Mouse (Mus musculus): Measurements from ENCODE around the gene Rnh1. TPM values are rescaled to one million over a fixed set of nuclear protein-coding genes. Genes with fewer than 3 reads are reported as not detected.

Rnh1 gene
- polyA plus RNA-seq, 1 experiment from 2014 or later: 55.7 TPM

DNA sequence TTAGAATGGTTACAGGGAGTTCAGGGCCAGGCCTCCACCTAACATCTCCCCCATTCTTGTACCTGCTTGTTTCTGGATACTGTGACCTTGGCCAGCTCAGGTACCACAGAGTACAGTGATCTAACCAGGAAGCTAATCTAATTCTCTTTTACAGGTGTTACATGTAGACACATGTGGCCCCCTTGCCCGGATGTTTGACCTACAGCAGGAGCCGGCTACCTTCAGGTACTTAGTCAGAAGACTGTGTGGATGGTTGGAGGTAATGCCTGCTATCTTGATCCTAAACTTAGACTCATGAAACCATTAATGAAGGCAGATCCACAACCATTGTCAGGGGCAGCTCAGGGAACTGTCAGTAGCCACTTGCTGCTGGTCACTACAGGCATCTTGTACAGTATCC is 23.1 kb upstream of the Rnh1 start:
- no peak overlapping the region for H3K9ac ChIP-seq (replicated peaks)
- peaks cover 35% of the 10 kb centered on the region for H3K4me1 ChIP-seq (ENCODE audit: insufficient read depth)
- TF ChIP-seq EP300 (IDR thresholded peaks at IDR 0.05; ENCODE audit: low read depth): no peak
- no peak for TF ChIP-seq CTCF (IDR thresholded peaks at IDR 0.05; ENCODE audit: low read depth)
- no peaks in the 10 kb centered on the region for H3K27me3 ChIP-seq (ENCODE audit: insufficient read depth, low read length)
- no peak for DNase-seq
- no peak overlapping the region for H3K27ac ChIP-seq (ENCODE audit: low read depth)
- no peak overlapping the region for H3K4me2 ChIP-seq (ENCODE audit: low read depth, low read length)
- no peak for ATAC-seq
- H3K4me3 ChIP-seq (ENCODE audit: low read depth, low read length): no peak overlapping the region
- no peaks in the 10 kb centered on the region for H3K9me3 ChIP-seq (ENCODE audit: low read length)
- peaks cover 16% of the 10 kb centered on the region for H3K36me3 ChIP-seq (replicated peaks; ENCODE audit: insufficient read depth, low read length)
- 83% methylated on average over 2 of the region's 2 CpGs for WGBS (ENCODE audit: insufficient replicate concordance)

DNA sequence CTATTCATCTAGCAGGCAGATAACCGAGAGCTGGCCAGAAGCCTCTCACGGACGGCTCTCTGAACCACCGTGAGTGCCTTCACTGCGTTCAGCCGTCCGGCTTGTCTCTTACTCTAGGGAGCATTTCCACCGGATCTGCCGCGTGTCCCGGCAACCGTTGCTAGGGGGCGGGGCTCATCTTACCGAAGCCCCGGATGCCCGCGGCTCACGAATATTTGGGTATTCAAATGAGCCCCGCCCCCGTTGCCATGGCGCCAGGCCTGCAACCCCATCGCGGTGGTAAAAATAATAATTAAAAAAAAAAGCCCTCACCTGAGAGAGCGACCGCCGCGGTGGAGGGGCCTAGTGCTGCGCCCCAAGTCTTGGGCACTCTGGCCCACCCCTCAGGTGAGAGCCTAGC is 22.2 kb upstream of the Rnh1 start:
- Histone ChIP-seq H3K4me1 (ENCODE audit: insufficient read depth) (peaks cover 35% of the 10 kb centered on the region), H3K36me3 (replicated peaks; ENCODE audit: insufficient read depth, low read length) (peaks cover 25% of the 10 kb centered on the region), H3K27me3 (ENCODE audit: insufficient read depth, low read length) (no peaks in the 10 kb centered on the region), H3K27ac (ENCODE audit: low read depth) (peak overlapping the region; percentile 91), H3K4me3 (ENCODE audit: low read depth, low read length) (peak overlapping the region; percentile 95), H3K4me2 (ENCODE audit: low read depth, low read length) (peak overlapping the region; percentile 100), H3K9me3 (ENCODE audit: low read length) (no peaks in the 10 kb centered on the region), H3K9ac (replicated peaks) (peak overlapping the region; percentile 96)
- under 1% methylated on average over 28 of the region's 28 CpGs for WGBS (ENCODE audit: insufficient replicate concordance)
- peak; percentile 95 for DNase-seq
- no peak for TF ChIP-seq CTCF (IDR thresholded peaks at IDR 0.05; ENCODE audit: low read depth)
- no peak for TF ChIP-seq EP300 (IDR thresholded peaks at IDR 0.05; ENCODE audit: low read depth)
- peak; percentile 4; the same call in 1 of the 2 replicates for ATAC-seq

- no peaks in the 10 kb centered on the region for H3K9me3 ChIP-seq (ENCODE audit: low read length)
- DNase-seq (no peak), ATAC-seq (no peak)
- H3K27me3 ChIP-seq (ENCODE audit: insufficient read depth, low read length): no peaks in the 10 kb centered on the region
- H3K4me2 ChIP-seq (ENCODE audit: low read depth, low read length): peak overlapping the region; percentile 100
- TF ChIP-seq EP300 (IDR thresholded peaks at IDR 0.05; ENCODE audit: low read depth) (no peak), CTCF (IDR thresholded peaks at IDR 0.05; ENCODE audit: low read depth) (no peak)
- peak overlapping the region; percentile 95 for H3K4me3 ChIP-seq (ENCODE audit: low read depth, low read length)
- H3K27ac ChIP-seq (ENCODE audit: low read depth): peak overlapping the region; percentile 91
- peaks cover 35% of the 10 kb centered on the region for H3K4me1 ChIP-seq (ENCODE audit: insufficient read depth)
- peak overlapping the region; percentile 96 for H3K9ac ChIP-seq (replicated peaks)
- peaks cover 27% of the 10 kb centered on the region for H3K36me3 ChIP-seq (replicated peaks; ENCODE audit: insufficient read depth, low read length)
- WGBS (ENCODE audit: insufficient replicate concordance): under 1% methylated on average over 23 of the region's 23 CpGs
These were observed 21.8 kb upstream of the Rnh1 start for GRCm38 (mm10) chr7:141194409-141194808.

- no peak for TF ChIP-seq EP300 (IDR thresholded peaks at IDR 0.05; ENCODE audit: low read depth)
- TF ChIP-seq CTCF (IDR thresholded peaks at IDR 0.05; ENCODE audit: low read depth): no peak
- no peaks in the 10 kb centered on the region for H3K9me3 ChIP-seq (ENCODE audit: low read length)
These were observed 21.3 kb upstream of the Rnh1 start, which contains the start of the genes Hras and Lrrc56 for GRCm38 (mm10) chr7:141193948-141194347. Hras (minus strand) TSS chr7:141194005. Lrrc56 (plus strand) TSS chr7:141194157.

DNA sequence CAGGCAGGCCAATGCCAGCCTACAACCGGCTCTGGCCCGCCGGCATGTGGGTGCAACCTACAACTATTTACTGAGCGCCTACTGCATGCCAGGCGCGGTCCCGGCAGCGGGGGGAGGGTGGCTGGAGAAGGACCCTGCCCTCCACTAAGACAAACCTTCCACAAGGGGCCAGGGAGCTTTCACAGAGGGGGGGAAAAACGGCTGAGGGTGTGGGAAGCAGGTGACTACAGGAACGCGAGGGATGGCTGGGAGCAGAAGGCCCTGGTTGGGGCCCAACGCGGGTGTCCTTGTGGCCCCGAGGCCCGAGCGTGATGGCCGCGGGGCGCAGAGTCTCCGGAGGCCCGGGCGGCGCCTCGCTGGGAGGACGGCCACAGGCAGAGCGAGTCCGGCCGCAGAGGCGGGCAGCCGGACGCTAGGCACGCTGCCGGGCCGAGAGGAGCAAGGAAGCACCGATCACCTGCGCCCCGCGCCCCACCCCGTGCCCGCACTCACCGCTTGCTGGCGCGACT is 20.7 kb upstream of the Rnh1 start:
- H3K9me3 ChIP-seq (ENCODE audit: low read length): no peaks in the 10 kb centered on the region
- H3K9ac ChIP-seq (replicated peaks): peak overlapping the region; percentile 96
- peaks cover 32% of the 10 kb centered on the region for H3K36me3 ChIP-seq (replicated peaks; ENCODE audit: insufficient read depth, low read length)
- H3K4me1 ChIP-seq (ENCODE audit: insufficient read depth): peaks cover 31% of the 10 kb centered on the region
- ATAC-seq (peak; percentile 9), DNase-seq (peak; percentile 62)
- peak overlapping the region; percentile 95 for H3K4me3 ChIP-seq (ENCODE audit: low read depth, low read length)
- no peaks in the 10 kb centered on the region for H3K27me3 ChIP-seq (ENCODE audit: insufficient read depth, low read length)
- under 1% methylated on average over 35 of the region's 43 CpGs for WGBS (ENCODE audit: insufficient replicate concordance)
- H3K27ac ChIP-seq (ENCODE audit: low read depth): peak overlapping the region; percentile 91
- peak overlapping the region; percentile 100 for H3K4me2 ChIP-seq (ENCODE audit: low read depth, low read length)
- no peak for TF ChIP-seq EP300 (IDR thresholded peaks at IDR 0.05; ENCODE audit: low read depth)
- TF ChIP-seq CTCF (IDR thresholded peaks at IDR 0.05; ENCODE audit: low read depth): no peak

More at GRCm38 (mm10) chr7:141193948-141194347, 21.3 kb upstream of the Rnh1 start, which contains the start of the genes Hras and Lrrc56:
- Histone ChIP-seq H3K4me1 (ENCODE audit: insufficient read depth) (peaks cover 33% of the 10 kb centered on the region), H3K4me3 (ENCODE audit: low read depth, low read length) (peak within 1 kb of the TSS; percentile 95), H3K4me2 (ENCODE audit: low read depth, low read length) (peak within 1 kb of the TSS; percentile 100), H3K27me3 (ENCODE audit: insufficient read depth, low read length) (no peaks in the 10 kb centered on the region), H3K9ac (replicated peaks) (peak within 1 kb of the TSS; percentile 96), H3K36me3 (replicated peaks; ENCODE audit: insufficient read depth, low read length) (peaks cover 32% of the 10 kb centered on the region), H3K27ac (ENCODE audit: low read depth) (peak within 1 kb of the TSS; percentile 91)
- DNase-seq (peak; percentile 99), ATAC-seq (peak; percentile 96)
- under 1% methylated on average over 39 of the region's 39 CpGs for WGBS (ENCODE audit: insufficient replicate concordance)

DNA sequence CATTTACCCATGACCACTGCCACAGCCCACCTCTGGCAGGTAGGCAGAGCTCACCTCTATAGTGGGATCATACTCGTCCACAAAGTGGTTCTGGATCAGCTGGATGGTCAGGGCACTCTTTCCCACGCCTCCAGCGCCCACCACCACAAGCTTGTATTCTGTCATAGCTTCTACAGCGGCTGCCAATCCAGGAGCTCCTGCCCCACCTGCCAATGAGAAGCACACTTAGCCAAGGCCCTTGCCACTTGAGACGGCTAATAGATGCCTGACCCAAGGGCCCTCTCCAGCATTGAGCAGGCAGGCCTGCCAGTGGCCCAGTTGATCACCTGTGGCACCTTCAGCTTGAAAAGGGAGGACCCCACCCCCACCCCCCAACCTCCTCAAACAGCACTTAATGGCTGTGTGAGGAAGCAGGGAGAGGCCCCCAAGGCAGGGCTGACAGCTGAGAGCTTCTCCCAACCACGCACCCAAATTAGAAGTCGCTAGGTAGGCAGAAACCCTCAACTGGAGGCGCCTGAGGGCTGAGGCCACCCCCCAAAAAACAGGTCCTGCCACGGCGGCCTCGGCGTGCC is 20.2 kb upstream of the Rnh1 start:
- H3K4me2 ChIP-seq (ENCODE audit: low read depth, low read length): peak overlapping the region; percentile 100
- peak overlapping the region; percentile 96 for H3K9ac ChIP-seq (replicated peaks)
- DNase-seq (no peak), ATAC-seq (no peak)
- H3K27ac ChIP-seq (ENCODE audit: low read depth): peak overlapping the region; percentile 91
- H3K4me1 ChIP-seq (ENCODE audit: insufficient read depth): peaks cover 29% of the 10 kb centered on the region
- TF ChIP-seq CTCF (IDR thresholded peaks at IDR 0.05; ENCODE audit: low read depth) (no peak), EP300 (IDR thresholded peaks at IDR 0.05; ENCODE audit: low read depth) (no peak)
- H3K36me3 ChIP-seq (replicated peaks; ENCODE audit: insufficient read depth, low read length): peaks cover 32% of the 10 kb centered on the region
- H3K4me3 ChIP-seq (ENCODE audit: low read depth, low read length): peak overlapping the region; percentile 95
- H3K27me3 ChIP-seq (ENCODE audit: insufficient read depth, low read length): no peaks in the 10 kb centered on the region
- H3K9me3 ChIP-seq (ENCODE audit: low read length): no peaks in the 10 kb centered on the region
- 24% methylated on average over 12 of the region's 12 CpGs for WGBS (ENCODE audit: insufficient replicate concordance)
